Mouse (Mus musculus): ENCODE data around the gene Micall1. TPM values are rescaled to one million over a fixed set of nuclear protein-coding genes. Genes with fewer than 3 reads are reported as not detected.

Micall1 gene
- polyA plus RNA-seq, 2 experiments, result 12.8 to 31.0 TPM

GRCm38 (mm10) chr15:79092284-79092683 is 16.4 kb upstream of the Micall1 start:
- no peak for ATAC-seq (ENCODE audit: low FRiP score, low read depth)
- H3K9ac ChIP-seq (ENCODE audit: low read depth, low read length, severe bottlenecking), result no peak overlapping the region
- no peak for DNase-seq (ENCODE audit: low spot score)
- 91% methylated on average over 6 of the region's 6 CpGs for WGBS
- no peaks in the 10 kb centered on the region for H3K9me3 ChIP-seq (ENCODE audit: control insufficient read depth, low read length)
- H3K4me3 ChIP-seq (replicated peaks; ENCODE audit: low read length), result no peak overlapping the region
- H3K4me1 ChIP-seq (ENCODE audit: control insufficient read depth, insufficient read depth, low read length), result no peaks in the 10 kb centered on the region; the same call in 1 of the 2 replicates
- peaks cover 87% of the 10 kb centered on the region for H3K36me3 ChIP-seq (ENCODE audit: control insufficient read depth, insufficient read depth, low read length)
- no peak overlapping the region for H3K27ac ChIP-seq (replicated peaks; ENCODE audit: low read depth, low read length)
- no peak overlapping the region for H3K4me2 ChIP-seq (replicated peaks; ENCODE audit: low read depth, low read length, severe bottlenecking)
- H3K27me3 ChIP-seq (ENCODE audit: control insufficient read depth, insufficient read depth, low read length), result no peaks in the 10 kb centered on the region
- TF ChIP-seq POLR2A (IDR thresholded peaks at IDR 0.05; ENCODE audit: borderline replicate concordance, extremely low read depth, insufficient read depth, insufficient read length), result no peak

GRCm38 (mm10) chr15:79093083-79093839 is 15.4 kb upstream of the Micall1 start:
- H3K27me3 ChIP-seq (ENCODE audit: control insufficient read depth, insufficient read depth, low read length), result no peaks in the 10 kb centered on the region
- no peak overlapping the region for H3K4me2 ChIP-seq (replicated peaks; ENCODE audit: low read depth, low read length, severe bottlenecking)
- no peak overlapping the region for H3K4me3 ChIP-seq (replicated peaks; ENCODE audit: low read length)
- TF ChIP-seq POLR2A (IDR thresholded peaks at IDR 0.05; ENCODE audit: borderline replicate concordance, extremely low read depth, insufficient read depth, insufficient read length), result no peak
- H3K9ac ChIP-seq (ENCODE audit: low read depth, low read length, severe bottlenecking), result no peak overlapping the region
- no peaks in the 10 kb centered on the region for H3K9me3 ChIP-seq (ENCODE audit: control insufficient read depth, low read length)
- H3K36me3 ChIP-seq (ENCODE audit: control insufficient read depth, insufficient read depth, low read length), result peaks cover 78% of the 10 kb centered on the region
- DNase-seq (ENCODE audit: low spot score) (no peak), ATAC-seq (ENCODE audit: low FRiP score, low read depth) (no peak)
- peaks cover 4% of the 10 kb centered on the region for H3K4me1 ChIP-seq (ENCODE audit: control insufficient read depth, insufficient read depth, low read length)
- 68% methylated on average over 7 of the region's 7 CpGs for WGBS
- H3K27ac ChIP-seq (replicated peaks; ENCODE audit: low read depth, low read length), result no peak overlapping the region

- Histone ChIP-seq H3K4me2 (replicated peaks; ENCODE audit: low read depth, low read length, severe bottlenecking) (no peak overlapping the region), H3K9ac (ENCODE audit: low read depth, low read length, severe bottlenecking) (no peak overlapping the region), H3K27me3 (ENCODE audit: control insufficient read depth, insufficient read depth, low read length) (no peaks in the 10 kb centered on the region), H3K36me3 (ENCODE audit: control insufficient read depth, insufficient read depth, low read length) (peaks cover 57% of the 10 kb centered on the region), H3K4me3 (replicated peaks; ENCODE audit: low read length) (no peak overlapping the region), H3K9me3 (ENCODE audit: control insufficient read depth, low read length) (no peaks in the 10 kb centered on the region), H3K4me1 (ENCODE audit: control insufficient read depth, insufficient read depth, low read length) (peaks cover 4% of the 10 kb centered on the region), H3K27ac (replicated peaks; ENCODE audit: low read depth, low read length) (no peak overlapping the region)
- DNase-seq (ENCODE audit: low spot score) (no peak), ATAC-seq (ENCODE audit: low FRiP score, low read depth) (no peak)
- no peak for TF ChIP-seq POLR2A (IDR thresholded peaks at IDR 0.05; ENCODE audit: borderline replicate concordance, extremely low read depth, insufficient read depth, insufficient read length)
- WGBS, result 95% methylated on average over 5 of the region's 5 CpGs
Measured at GRCm38 (mm10) chr15:79095483-79095882, 13.2 kb upstream of the Micall1 start.

- no peak overlapping the region for H3K9ac ChIP-seq (ENCODE audit: low read depth, low read length, severe bottlenecking)
- H3K4me1 ChIP-seq (ENCODE audit: control insufficient read depth, insufficient read depth, low read length), result peaks cover 4% of the 10 kb centered on the region
- H3K4me3 ChIP-seq (replicated peaks; ENCODE audit: low read length), result no peak overlapping the region
- peaks cover 46% of the 10 kb centered on the region for H3K36me3 ChIP-seq (ENCODE audit: control insufficient read depth, insufficient read depth, low read length)
- ATAC-seq (ENCODE audit: low FRiP score, low read depth), result no peak
- no peaks in the 10 kb centered on the region for H3K27me3 ChIP-seq (ENCODE audit: control insufficient read depth, insufficient read depth, low read length)
- no peaks in the 10 kb centered on the region for H3K9me3 ChIP-seq (ENCODE audit: control insufficient read depth, low read length)
- H3K27ac ChIP-seq (replicated peaks; ENCODE audit: low read depth, low read length), result no peak overlapping the region
- DNase-seq (ENCODE audit: low spot score), result no peak
- 70% methylated on average over 3 of the region's 3 CpGs for WGBS
- no peak for TF ChIP-seq POLR2A (IDR thresholded peaks at IDR 0.05; ENCODE audit: borderline replicate concordance, extremely low read depth, insufficient read depth, insufficient read length)
- no peak overlapping the region for H3K4me2 ChIP-seq (replicated peaks; ENCODE audit: low read depth, low read length, severe bottlenecking)
Measured at GRCm38 (mm10) chr15:79096556-79096955, 12.1 kb upstream of the Micall1 start.

- H3K9me3 ChIP-seq (ENCODE audit: control insufficient read depth, low read length), result no peaks in the 10 kb centered on the region
- H3K27ac ChIP-seq (replicated peaks; ENCODE audit: low read depth, low read length), result peak overlapping the region; percentile 58
- 25% methylated on average over 2 of the region's 2 CpGs for WGBS
- TF ChIP-seq POLR2A (IDR thresholded peaks at IDR 0.05; ENCODE audit: borderline replicate concordance, extremely low read depth, insufficient read depth, insufficient read length), result no peak
- no peaks in the 10 kb centered on the region for H3K27me3 ChIP-seq (ENCODE audit: control insufficient read depth, insufficient read depth, low read length)
- no peak for DNase-seq (ENCODE audit: low spot score)
- no peak for ATAC-seq (ENCODE audit: low FRiP score, low read depth)
- no peak overlapping the region for H3K9ac ChIP-seq (ENCODE audit: low read depth, low read length, severe bottlenecking)
- no peak overlapping the region for H3K4me3 ChIP-seq (replicated peaks; ENCODE audit: low read length)
- H3K4me2 ChIP-seq (replicated peaks; ENCODE audit: low read depth, low read length, severe bottlenecking), result no peak overlapping the region
- H3K4me1 ChIP-seq (ENCODE audit: control insufficient read depth, insufficient read depth, low read length), result peaks cover 8% of the 10 kb centered on the region
- peaks cover 41% of the 10 kb centered on the region for H3K36me3 ChIP-seq (ENCODE audit: control insufficient read depth, insufficient read depth, low read length)
Measured at GRCm38 (mm10) chr15:79097135-79097534, 11.6 kb upstream of the Micall1 start.

Measured in limb, embryonic 14.5 days (tissue).